Mouse (Mus musculus): Measurements from ENCODE around the gene Cenpf.

Cenpf gene

GRCm38 (mm10) chr1:189630026-189630425 lies 57.9 kb downstream of the Cenpf start:
- DNase-seq (ENCODE audit: low spot score), result no peak

- DNase-seq (ENCODE audit: low spot score), result peak; percentile 60
Observed at GRCm38 (mm10) chr1:189627976-189628768, 59.7 kb downstream of the Cenpf start.

GRCm38 (mm10) chr1:189624756-189625155 lies 63.1 kb downstream of the Cenpf start:
- DNase-seq (ENCODE audit: low spot score), result no peak

- no peak for DNase-seq (ENCODE audit: low spot score)
Observed at GRCm38 (mm10) chr1:189618970-189619740, 68.7 kb downstream of the Cenpf start.

- no peak for DNase-seq (ENCODE audit: low spot score)
Observed at GRCm38 (mm10) chr1:189617381-189617780, 70.5 kb downstream of the Cenpf start.

GRCm38 (mm10) chr1:189615246-189615645 lies 72.6 kb downstream of the Cenpf start:
- DNase-seq (ENCODE audit: low spot score), result no peak

GRCm38 (mm10) chr1:189613076-189613475 lies 74.8 kb downstream of the Cenpf start:
- DNase-seq (ENCODE audit: low spot score), result no peak

- no peak for DNase-seq (ENCODE audit: low spot score)
Observed at GRCm38 (mm10) chr1:189611775-189612174, 76.1 kb downstream of the Cenpf start.

GRCm38 (mm10) chr1:189608640-189609039 lies 79.2 kb downstream of the Cenpf start:
- DNase-seq (ENCODE audit: low spot score), result no peak

- no peak for DNase-seq (ENCODE audit: low spot score)
Observed at GRCm38 (mm10) chr1:189608039-189608438, 79.8 kb downstream of the Cenpf start.

- DNase-seq (ENCODE audit: low spot score), result no peak
Observed at GRCm38 (mm10) chr1:189605598-189606126, 82.2 kb downstream of the Cenpf start.

GRCm38 (mm10) chr1:189597096-189597495 lies 90.8 kb downstream of the Cenpf start:
- DNase-seq (ENCODE audit: low spot score), result no peak

All from layer of hippocampus, adult 11-12 months (tissue).